Mouse (Mus musculus) thymus, postnatal 14 days (tissue): ENCODE measurements at regions not wholly inside any gene's neighbourhood (a gene's known extent, or its start where the extent isn't known, plus 50 kb on each side); places are given as distances from the start of the nearest gene placed in this dataset.

Source experiments
- DNase-seq: peaks from one replicate; pipeline ENCODE4 v3.0.0; 2021

DNA sequence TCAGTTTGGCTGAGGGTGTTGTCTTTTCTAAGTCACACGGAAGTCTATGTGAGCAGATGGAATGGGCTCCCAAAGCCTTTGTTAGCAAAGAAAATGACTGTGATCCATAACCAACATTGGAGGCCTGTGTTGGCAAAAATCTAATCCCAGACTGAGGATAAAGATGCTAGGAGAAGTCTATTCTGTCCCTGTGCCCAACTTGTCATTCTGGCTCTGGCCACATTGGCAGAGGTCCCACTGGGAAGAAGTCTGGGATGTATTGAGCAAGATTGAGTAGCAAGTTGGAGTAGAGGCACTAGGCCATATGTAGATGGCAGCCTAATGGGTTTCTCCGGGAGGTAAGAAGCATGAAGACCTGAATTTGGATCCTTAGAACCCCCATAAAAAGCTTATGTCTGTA is 54.1 kb downstream of the Nog start:
- no peak for DNase-seq

DNA sequence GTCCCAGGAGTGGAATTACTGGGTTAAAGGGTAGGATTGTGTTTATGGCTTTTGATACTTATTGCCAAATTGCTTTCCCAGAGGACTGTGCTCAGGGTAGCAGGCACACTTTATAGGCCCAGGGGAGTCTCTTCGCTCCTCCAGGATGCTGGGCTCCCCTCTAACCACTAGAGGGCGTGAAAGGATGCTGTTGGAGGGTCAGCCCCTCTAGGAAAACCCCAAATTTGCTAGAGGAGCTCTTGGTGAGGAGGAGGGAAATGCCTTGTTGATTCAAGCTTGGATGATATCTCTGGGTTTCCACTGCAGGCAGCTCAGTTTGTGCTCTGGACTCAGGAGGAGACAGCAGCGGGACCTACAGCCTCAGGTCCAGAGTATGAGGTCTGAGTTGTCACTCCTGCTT is 58.8 kb downstream of the Nog start:
- peak; percentile 45 for DNase-seq

GRCm38 (mm10) chr11:89242130-89242529 is 60.0 kb downstream of the Nog start:
- no peak for DNase-seq

- DNase-seq, result no peak
Observed at GRCm38 (mm10) chr11:89239891-89240290, 62.2 kb downstream of the Nog start.

DNA sequence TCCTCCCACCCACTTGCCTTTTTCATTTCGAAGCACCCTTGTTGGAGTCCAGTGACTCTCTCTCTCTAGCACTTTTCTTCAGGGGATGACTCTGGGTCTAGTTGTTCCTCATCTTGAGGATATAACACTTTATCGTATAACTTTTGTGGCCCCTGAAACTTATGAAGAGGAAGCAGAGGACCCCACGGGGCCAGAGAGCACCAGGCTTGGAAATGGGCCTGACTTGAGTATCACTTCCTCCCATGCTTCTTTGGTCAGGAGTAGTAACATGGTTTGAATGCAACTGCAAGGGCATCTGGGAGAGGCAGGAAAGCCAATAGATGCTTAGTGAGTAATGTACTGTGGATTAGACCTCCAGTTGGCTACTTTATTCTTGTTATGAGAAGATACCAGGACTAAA is 65.2 kb downstream of the Nog start:
- no peak for DNase-seq

DNA sequence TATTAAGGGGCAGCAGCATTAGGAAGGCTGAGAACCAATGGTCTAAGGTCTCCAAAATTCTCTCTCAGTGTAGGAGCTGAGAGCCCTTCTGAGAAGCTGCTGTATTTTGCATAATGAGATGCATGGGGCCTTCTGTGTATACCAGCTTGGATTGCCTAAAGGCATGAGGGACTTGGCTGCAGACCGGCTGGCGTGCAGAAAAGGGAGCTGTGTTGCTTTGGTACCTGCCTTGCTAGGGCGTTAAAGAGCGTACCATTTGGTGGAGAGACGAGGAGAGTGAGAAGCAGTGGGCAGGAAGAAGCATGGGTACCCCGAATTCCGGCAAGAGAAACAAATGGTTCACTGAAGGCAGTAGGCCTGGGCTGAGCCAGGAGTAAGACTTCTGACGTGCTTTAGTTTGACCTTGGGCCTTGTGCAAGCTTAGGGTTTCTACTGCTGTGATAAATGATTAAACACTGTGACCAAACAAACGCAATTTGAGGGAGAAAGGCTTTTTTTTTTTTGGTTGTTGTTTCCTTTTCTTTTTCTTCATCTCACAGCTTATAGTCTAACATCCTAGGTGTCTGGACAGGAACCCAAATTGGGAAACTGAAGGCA is 69.2 kb downstream of the Nog start:
- no peak for DNase-seq

DNA sequence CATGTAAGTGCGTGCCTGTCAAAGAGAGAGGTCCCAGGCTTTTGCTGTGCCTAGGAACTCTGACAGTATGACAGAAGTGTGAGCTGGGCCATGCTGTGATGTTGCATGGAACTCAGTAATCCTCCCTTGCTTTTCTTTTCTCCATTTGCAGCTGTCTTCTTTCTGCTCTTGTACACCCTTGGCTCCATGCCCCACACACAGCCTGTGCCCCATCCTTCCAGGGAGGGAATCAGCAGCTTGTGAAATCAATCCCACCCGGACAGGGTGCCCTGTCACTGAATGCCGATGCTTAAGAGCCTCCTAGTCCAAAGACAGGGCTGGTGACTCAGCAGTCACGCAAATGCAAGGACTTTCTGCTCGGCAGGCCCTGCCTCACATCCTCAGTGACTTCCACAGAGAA is 72.4 kb downstream of the Nog start:
- no peak for DNase-seq

GRCm38 (mm10) chr11:89213204-89213603 is 88.9 kb downstream of the Nog start:
- DNase-seq, result no peak

DNA sequence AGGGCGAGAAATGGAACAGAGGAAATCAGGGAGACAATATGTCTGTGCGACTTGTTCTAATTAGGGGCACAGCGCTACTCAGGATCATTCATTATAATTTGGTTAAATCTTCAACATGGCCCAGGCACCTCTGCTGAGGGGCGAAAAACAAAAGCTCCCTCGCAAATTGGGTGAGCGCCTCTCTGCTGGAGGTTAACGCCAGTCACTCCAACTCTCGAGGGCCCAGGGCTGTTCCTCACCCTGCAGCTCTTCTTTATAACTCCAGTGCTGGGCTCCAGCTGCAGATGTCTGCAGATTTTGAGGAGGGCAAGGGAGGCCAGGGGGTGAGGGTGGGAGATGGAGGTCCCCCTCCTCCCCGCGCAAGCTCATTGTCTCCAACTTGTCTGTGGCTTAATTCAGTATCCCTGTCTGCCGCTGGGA is 92.6 kb downstream of the Nog start:
- no peak for DNase-seq

DNA sequence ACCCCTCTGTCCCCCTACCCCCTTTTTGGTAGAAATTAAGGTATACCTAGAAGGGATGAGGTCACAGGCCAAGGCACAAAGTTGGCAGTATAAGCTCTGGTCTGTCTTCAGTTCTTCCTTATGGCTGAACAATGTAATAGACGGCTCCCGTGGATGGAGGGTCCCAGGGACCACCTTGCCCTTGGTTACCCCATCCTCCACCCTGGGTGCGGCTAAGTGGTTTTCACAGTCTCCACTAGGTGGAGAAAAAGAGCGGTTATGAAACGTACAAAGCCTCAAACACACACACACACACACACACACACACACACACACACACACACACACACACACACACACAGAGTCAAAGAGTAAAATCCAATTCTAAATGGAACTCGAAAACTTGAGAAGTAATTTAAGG is 93.1 kb downstream of the Nog start:
- DNase-seq, result peak; percentile 13

GRCm38 (mm10) chr11:89206788-89207187 is 95.3 kb downstream of the Nog start:
- no peak for DNase-seq

GRCm38 (mm10) chr11:89204948-89205545 is 97.1 kb downstream of the Nog start:
- no peak for DNase-seq

GRCm38 (mm10) chr11:89200458-89200857 is 101.7 kb downstream of the Nog start:
- no peak for DNase-seq

DNA sequence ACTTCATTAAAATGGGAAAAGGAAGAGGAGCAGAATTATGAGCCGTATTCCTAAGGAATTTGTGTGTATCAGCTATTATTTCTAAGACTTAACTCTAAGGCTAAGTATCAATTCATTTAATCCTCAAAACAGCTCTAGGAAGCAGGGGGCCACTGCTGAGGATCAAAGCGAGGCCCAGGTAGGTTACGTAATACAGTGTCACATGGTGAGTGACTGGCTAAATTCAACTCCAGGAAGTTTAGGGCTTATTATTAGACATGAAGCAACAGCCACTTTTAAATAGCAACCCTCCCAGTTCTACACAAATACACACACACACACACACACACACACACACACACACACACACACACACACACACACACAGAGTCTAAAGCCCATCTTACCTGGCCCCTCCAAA is 109.3 kb downstream of the Nog start:
- no peak for DNase-seq

DNA sequence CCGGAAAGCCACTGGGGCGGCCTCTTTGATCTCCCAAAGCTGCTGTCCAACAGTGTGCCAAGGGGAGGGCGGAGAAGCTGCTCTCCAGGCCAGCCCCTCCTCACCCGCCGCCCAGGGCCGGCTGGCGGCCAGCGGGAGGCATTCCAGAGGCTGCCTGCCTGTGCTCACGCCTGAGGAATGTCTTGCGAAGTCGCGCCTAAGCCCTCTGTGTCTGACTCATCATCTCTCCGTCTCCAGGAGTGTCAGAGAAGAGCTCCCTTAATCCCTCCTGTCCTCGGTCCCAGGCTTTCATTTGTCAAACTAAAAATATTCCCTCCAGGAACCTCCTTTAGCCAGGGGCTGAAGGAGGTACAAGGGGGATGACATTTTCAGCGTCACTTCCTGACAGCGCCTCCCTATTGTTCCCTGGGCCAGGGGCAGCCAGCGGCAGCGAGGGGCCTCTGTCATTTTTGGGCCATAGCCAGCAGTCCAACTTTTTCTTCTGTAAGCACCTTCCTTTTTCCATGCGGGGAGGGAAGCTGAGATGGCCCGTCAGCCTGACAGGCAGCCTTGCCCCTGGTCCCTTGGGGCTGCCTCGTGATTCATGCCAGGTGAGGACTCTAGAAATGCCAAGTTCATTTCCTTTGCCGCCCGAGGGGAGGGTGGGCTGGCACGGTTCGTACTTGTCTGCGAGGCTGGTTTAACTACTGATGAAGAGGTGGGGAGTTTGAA is 113.4 kb downstream of the Gm525 start:
- no peak for DNase-seq

- no peak for DNase-seq
Observed at GRCm38 (mm10) chr11:89185862-89186261, 112.2 kb downstream of the Gm525 start.

DNA sequence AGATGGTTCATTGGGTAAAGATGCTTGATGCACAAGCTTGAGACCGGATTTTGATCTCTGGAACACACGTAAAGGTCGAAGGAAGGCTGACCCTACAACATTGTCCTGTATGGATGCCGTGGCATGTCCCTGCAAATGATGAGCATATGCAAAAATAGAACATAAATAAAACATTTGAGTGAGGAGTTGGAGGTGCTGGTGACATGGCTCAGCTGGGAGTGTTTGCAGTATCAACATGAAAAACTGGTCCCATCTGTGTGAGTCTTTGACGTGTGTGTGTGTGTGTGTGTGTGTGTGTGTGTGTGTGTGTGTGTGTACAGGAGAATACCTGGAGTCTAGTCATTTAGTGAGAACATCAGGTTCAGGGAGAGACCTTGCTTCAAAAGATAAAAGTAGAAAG is 107.8 kb downstream of the Gm525 start:
- no peak for DNase-seq

DNA sequence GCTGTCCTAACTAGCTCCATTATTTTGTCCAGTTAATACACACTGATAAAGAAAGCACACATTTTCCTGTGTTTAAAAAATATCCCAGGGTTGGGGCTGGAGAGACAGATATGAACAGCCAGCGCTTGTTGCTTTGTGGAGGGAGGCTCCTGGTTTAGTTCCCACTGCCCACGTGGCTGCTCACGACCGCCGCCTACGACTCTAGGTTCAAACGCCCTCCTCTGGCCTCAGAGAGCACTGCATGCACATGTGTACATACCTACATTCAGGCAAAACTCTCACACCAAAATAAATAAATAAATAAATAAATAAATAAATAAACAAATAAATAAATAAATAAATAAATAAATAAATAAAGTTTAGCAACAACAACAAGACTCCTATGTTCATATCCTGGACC is 104.8 kb downstream of the Gm525 start:
- no peak for DNase-seq

GRCm38 (mm10) chr11:89175511-89175910 is 101.9 kb downstream of the Gm525 start:
- no peak for DNase-seq

GRCm38 (mm10) chr11:89174967-89175366 is 101.3 kb downstream of the Gm525 start:
- no peak for DNase-seq

GRCm38 (mm10) chr11:89165278-89165677 is 91.6 kb downstream of the Gm525 start:
- peak; percentile 84 for DNase-seq

DNA sequence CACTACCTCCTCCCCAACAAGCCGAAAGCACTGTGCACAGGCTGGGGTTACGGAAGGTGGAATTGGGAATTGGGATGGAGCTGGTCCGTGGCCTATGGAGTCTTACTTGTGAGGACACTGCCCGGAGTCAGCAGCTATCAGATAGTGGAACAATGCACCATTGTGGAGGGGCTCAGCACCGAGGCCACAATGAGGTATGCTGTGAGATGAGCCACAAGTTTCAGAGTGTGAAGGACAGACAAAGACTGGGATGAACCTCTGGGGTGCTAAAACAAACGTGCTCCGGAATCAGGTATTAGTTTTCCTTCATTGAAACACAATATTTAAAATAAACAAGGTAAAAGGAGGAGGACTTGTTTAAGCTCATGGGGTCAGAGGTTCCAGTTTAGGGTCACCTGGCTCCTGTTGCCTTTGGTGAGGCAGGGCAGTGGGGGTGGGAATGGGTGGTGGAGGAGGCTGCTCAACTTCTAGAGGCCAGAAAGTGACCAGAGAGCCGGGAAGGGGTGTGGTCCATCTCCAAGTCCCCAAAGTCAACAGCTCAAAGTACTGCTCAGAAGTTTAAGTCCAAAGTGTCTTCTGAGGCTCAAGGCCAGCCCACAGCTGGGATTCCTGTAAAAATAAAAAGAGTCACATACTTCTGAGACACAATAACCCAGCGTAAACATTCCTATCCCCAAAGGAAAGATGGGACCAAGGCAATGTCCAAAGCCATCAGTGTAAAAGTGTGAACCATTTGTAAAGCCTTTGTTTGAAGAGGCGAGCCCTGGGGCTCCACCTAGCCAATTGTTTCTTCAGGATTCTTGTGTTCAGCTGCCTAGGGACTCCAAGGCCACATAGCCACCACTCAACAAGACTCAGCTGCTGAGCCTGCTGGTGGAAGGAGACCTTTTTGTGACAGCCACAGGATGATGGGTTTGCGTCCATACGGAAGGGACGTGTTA is 80.1 kb downstream of the Gm525 start:
- DNase-seq, result no peak

GRCm38 (mm10) chr11:89147990-89148389 is 74.3 kb downstream of the Gm525 start:
- no peak for DNase-seq
